In the genomic region with DNA sequence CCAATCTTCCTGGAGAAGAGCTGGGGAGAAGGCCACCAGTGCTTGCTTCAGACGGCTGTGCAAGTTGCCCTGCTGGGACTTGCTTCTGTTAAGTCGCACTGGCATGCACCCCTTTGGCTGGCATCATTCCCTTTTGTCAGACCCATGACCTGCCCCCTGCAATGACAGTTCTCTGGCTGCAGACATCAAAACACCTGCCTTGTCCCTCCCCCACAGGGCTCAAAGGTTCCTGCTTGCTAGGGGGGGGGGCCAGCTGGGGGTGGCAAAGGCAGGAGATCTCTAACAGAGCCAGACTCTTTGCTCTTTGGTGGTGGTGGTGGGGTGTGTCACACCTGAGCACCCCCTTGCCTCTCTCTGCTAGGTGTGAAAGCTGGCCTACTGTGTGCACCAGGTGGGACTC, we compare ENCODE assay signal across 23 mouse cellular contexts.
DNase-seq lines count a peak whose midpoint lies in the region; ATAC-seq and TF ChIP-seq lines count a peak whose summit lies in the region.
"Had no signal": no experiment of that assay in that cellular context is flagged by ENCODE, and none has a peak within 500 bp of the region (broad histone marks: within the 10 kb centered on the region; RNA-seq: fewer than 3 reads in every experiment).

No protein-coding gene starts in this region.

- no peak overlapping the region for H3K9ac ChIP-seq in liver, adult 2 months (ENCODE audit: low read depth, low read length)
- H3K9ac ChIP-seq in kidney, postnatal 0 days (ENCODE audit: low read depth, low read length): no peak overlapping the region
- H3K9ac ChIP-seq: embryonic facial prominence, embryonic 13.5 days; forebrain, embryonic 12.5 days; hindbrain, embryonic 15.5 days; limb, embryonic 13.5 days; liver, embryonic 14.5 days; lung, embryonic 14.5 days; midbrain, embryonic 12.5 days; neural tube, embryonic 13.5 days had no signal

- no peak overlapping the region for H3K4me2 ChIP-seq in kidney, postnatal 0 days (ENCODE audit: low read length)
- H3K4me2 ChIP-seq: embryonic facial prominence, embryonic 13.5 days; forebrain, embryonic 12.5 days; hindbrain, embryonic 15.5 days; limb, embryonic 13.5 days; lung, embryonic 14.5 days; midbrain, embryonic 12.5 days; neural tube, embryonic 13.5 days had no signal

- DNase-seq in liver, adult 2 months (ENCODE audit: extremely low read depth, low read depth, low spot score): peak; percentile 80
- no peak for DNase-seq in liver
- DNase-seq in kidney, postnatal 0 days (ENCODE audit: low spot score): peak; percentile 9
- DNase-seq in kidney, postnatal 25 days: peak; percentile 80 to 92
- DNase-seq in lung, postnatal 36 days: no peak
- DNase-seq: adrenal gland, postnatal 25 days; B cell, adult 2 months; cerebellum, adult 11-12 months; cerebellum, adult 9-11 months; gastrocnemius, postnatal 14 days; lung, embryonic 14.5 days; thymus, postnatal 4 days had no signal

- WGBS in liver, adult 2 months: 6% methylated on average over 2 of the region's 2 CpGs
- 46% methylated on average over 2 of the region's 2 CpGs for WGBS in kidney, postnatal 0 days

- no peaks in the 10 kb centered on the region for H3K9me3 ChIP-seq in kidney, postnatal 0 days (replicated peaks; ENCODE audit: low read length)
- H3K9me3 ChIP-seq: embryonic facial prominence, embryonic 13.5 days; forebrain, embryonic 12.5 days; hindbrain, embryonic 10.5 days; hindbrain, embryonic 15.5 days; limb, embryonic 13.5 days; midbrain, embryonic 12.5 days; neural tube, embryonic 13.5 days had no signal

- no peak for TF ChIP-seq POLR2A in liver, adult 2 months (IDR thresholded peaks at IDR 0.05; ENCODE audit: extremely low read depth, insufficient read depth, low read length)

- ATAC-seq in kidney, postnatal 0 days (replicated peaks; ENCODE audit: low FRiP score, low read depth): peak; percentile 65; the same call in 1 of the 2 replicates
- no peak for ATAC-seq in erythroblast, adult 5-6 weeks (replicated peaks; ENCODE audit: low FRiP score, poor library complexity, severe bottlenecking)
- ATAC-seq: inflammation-experienced regulatory T-cells, adult 6 months had no signal

- no peak overlapping the region for H3K27ac ChIP-seq in liver, adult 2 months (replicated peaks; ENCODE audit: insufficient read depth, low read depth, low read length)
- H3K27ac ChIP-seq in kidney, postnatal 0 days: no peak overlapping the region
- H3K27ac ChIP-seq: embryonic facial prominence, embryonic 13.5 days; forebrain, embryonic 12.5 days; hindbrain, embryonic 10.5 days; hindbrain, embryonic 15.5 days; limb, embryonic 13.5 days; liver, embryonic 14.5 days; midbrain, embryonic 12.5 days; neural tube, embryonic 13.5 days had no signal

- peaks cover 28% of the 10 kb centered on the region for H3K4me1 ChIP-seq in liver, adult 2 months (ENCODE audit: control insufficient read depth, insufficient read depth, low read length)
- no peaks in the 10 kb centered on the region for H3K4me1 ChIP-seq in kidney, postnatal 0 days (replicated peaks; ENCODE audit: insufficient read depth, low read length)
- H3K4me1 ChIP-seq: neural tube, embryonic 13.5 days had no signal

- no peak for TF ChIP-seq CTCF in liver, adult 2 months (IDR thresholded peaks at IDR 0.05; ENCODE audit: low read depth, low read length)
- no peak for TF ChIP-seq CTCF in kidney, postnatal 0 days (IDR thresholded peaks at IDR 0.05; ENCODE audit: low read depth)

- no peak overlapping the region for H3K4me3 ChIP-seq in liver, adult 2 months (ENCODE audit: insufficient read depth, low read depth, low read length)
- no peak overlapping the region for H3K4me3 ChIP-seq in kidney, postnatal 0 days (replicated peaks; ENCODE audit: low read depth, low read length)
- H3K4me3 ChIP-seq: embryonic facial prominence, embryonic 13.5 days; erythroblast, embryonic 14.5 days; forebrain, embryonic 12.5 days; hindbrain, embryonic 10.5 days; hindbrain, embryonic 15.5 days; limb, embryonic 13.5 days; midbrain, embryonic 12.5 days; neural tube, embryonic 13.5 days had no signal

- no peaks in the 10 kb centered on the region for H3K27me3 ChIP-seq in liver, adult 2 months (ENCODE audit: control insufficient read depth, insufficient read depth, low read length)
- no peaks in the 10 kb centered on the region for H3K27me3 ChIP-seq in kidney, postnatal 0 days (ENCODE audit: insufficient read depth, low read length)
- H3K27me3 ChIP-seq: hindbrain, embryonic 15.5 days; limb, embryonic 13.5 days; midbrain, embryonic 12.5 days had no signal

- no peaks in the 10 kb centered on the region for H3K79me2 ChIP-seq in liver, adult 2 months (ENCODE audit: control insufficient read depth, insufficient read depth, low read length)

- H3K36me3 ChIP-seq in liver, adult 2 months (ENCODE audit: control insufficient read depth, insufficient read depth, low read length): no peaks in the 10 kb centered on the region
- H3K36me3 ChIP-seq in kidney, postnatal 0 days (ENCODE audit: insufficient read depth, low read length): no peaks in the 10 kb centered on the region
- H3K36me3 ChIP-seq: embryonic facial prominence, embryonic 13.5 days; forebrain, embryonic 12.5 days; hindbrain, embryonic 10.5 days; hindbrain, embryonic 15.5 days; limb, embryonic 13.5 days; midbrain, embryonic 12.5 days; neural tube, embryonic 13.5 days had no signal

Comparison
In these comparisons a context has a peak if more than half of its experiments do, and no peak if none do; other contexts are left out.
1. DNase-seq: peak in liver, adult 2 months (single experiment), kidney, postnatal 0 days (single experiment) and kidney, postnatal 25 days (2 of 2); none in liver (single experiment) and lung, postnatal 36 days (single experiment).